Mouse (Mus musculus) heart, embryonic 16.5 days (tissue): ENCODE data around the gene Tbcb. TPM values are rescaled to one million over a fixed set of nuclear protein-coding genes. Genes with fewer than 3 reads are reported as not detected.

Experiments used
- ATAC-seq: fragments of 200-750 bp; cut with Nextera tagmentation; replicated peaks from 2 replicates; pipeline ENCODE4 v1.8.0; 2017; ENCODE audit warnings: moderate number of reproducible peaks; ENCODE audit not compliant: insufficient read depth, low FRiP score; ENCODE audit errors: extremely low read depth
- H3K27ac ChIP-seq: fragments of 300-500 bp; sonication (generic); 2 replicates; pipeline ENCODE4 v1.5.1; 2014; ENCODE audit warnings: mild to moderate bottlenecking, low read length, control low read depth, moderate library complexity
- H3K27me3 ChIP-seq: fragments of 300-500 bp; sonication (generic); 2 replicates; pipeline ENCODE4 v1.6.1; 2014; ENCODE audit warnings: low read length, mixed read lengths; ENCODE audit not compliant: control insufficient read depth, insufficient read depth
- H3K36me3 ChIP-seq: fragments of 300-500 bp; sonication (generic); 2 replicates; pipeline ENCODE4 v1.6.1; 2014; ENCODE audit not compliant: control insufficient read depth, insufficient read depth
- H3K4me1 ChIP-seq: fragments of 300-500 bp; sonication (generic); 2 replicates; pipeline ENCODE4 v1.6.1; 2014; ENCODE audit warnings: low read length, mixed read lengths; ENCODE audit not compliant: control insufficient read depth, insufficient read depth
- H3K4me2 ChIP-seq: fragments of 300-500 bp; sonication (generic); 2 replicates; pipeline ENCODE4 v1.6.1; 2014; ENCODE audit warnings: low read depth, mild to moderate bottlenecking, control low read depth, low read length
- H3K4me3 ChIP-seq: fragments of 300-500 bp; sonication (generic); 2 replicates; pipeline ENCODE4 v1.5.1; 2014; ENCODE audit warnings: mild to moderate bottlenecking, control low read depth, low read length
- H3K9ac ChIP-seq: fragments of 300-500 bp; sonication (generic); 2 replicates; pipeline ENCODE4 v1.6.1; 2014; ENCODE audit warnings: low read length, control low read depth
- H3K9me3 ChIP-seq: fragments of 300-500 bp; sonication (generic); replicated peaks from 2 replicates; pipeline ENCODE4 v1.6.1; 2016; ENCODE audit warnings: low read length; ENCODE audit not compliant: control insufficient read depth
- WGBS: fragments of 180-500 bp; shearing (Covaris S2); extraction: QIAGEN DNeasy Blood & Tissue Kit; methylation state at CpG from one replicate; pipeline ENCODE4 v1.1.7; 2014; 5-methylcytosine and 5-hydroxymethylcytosine counted together
- polyA plus RNA-seq: library from polyadenylated mRNA; unstranded; fragments of >200 nt; fragmentation: Nextera tagmentation; extraction: Ambion mirVana; gene quantifications from 2 replicates; pipeline ENCODE4 v1.2.1, GENCODE M21; 2015

Gene Tbcb
- polyA plus RNA-seq, 1 experiment from 2014 or later, result 154 TPM

- Histone ChIP-seq H3K27me3 (no peaks in the 10 kb centered on the region), H3K27ac (no peak overlapping the region), H3K36me3 (0 out of 2 replicates have a peak, but pooled peaks cover 7% of the 10 kb centered on the region), H3K4me2 (peak overlapping the region; percentile 83; the same call in 1 of the 2 replicates), H3K9ac (no peak overlapping the region), H3K4me3 (no peak overlapping the region), H3K4me1 (peaks cover 10% of the 10 kb centered on the region), H3K9me3 (no peaks in the 10 kb centered on the region)
- 86% methylated on average over 20 of the region's 20 CpGs for WGBS
- no peak for ATAC-seq
These were observed 1.3 kb upstream of the Tbcb start for GRCm38 (mm10) chr7:30233387-30233786.

- H3K9me3 ChIP-seq, result no peaks in the 10 kb centered on the region
- H3K36me3 ChIP-seq, result 0 out of 2 replicates have a peak, but pooled peaks cover 8% of the 10 kb centered on the region
- H3K9ac ChIP-seq, result peak overlapping the region; percentile 83
- WGBS, result 5% methylated on average over 24 of the region's 24 CpGs
- H3K4me3 ChIP-seq, result peak overlapping the region; percentile 75
- H3K4me2 ChIP-seq, result peak overlapping the region; percentile 83
- H3K4me1 ChIP-seq, result peaks cover 10% of the 10 kb centered on the region
- H3K27ac ChIP-seq, result peak overlapping the region; percentile 94
- no peak for ATAC-seq
- no peaks in the 10 kb centered on the region for H3K27me3 ChIP-seq
These were observed 618 bp upstream of the Tbcb start for GRCm38 (mm10) chr7:30232631-30233148.

- peaks cover 13% of the 10 kb centered on the region for H3K36me3 ChIP-seq
- peak overlapping the region; percentile 82 for H3K4me2 ChIP-seq
- H3K9ac ChIP-seq, result peak overlapping the region; percentile 63
- no peaks in the 10 kb centered on the region for H3K9me3 ChIP-seq
- ATAC-seq, result no peak
- H3K27me3 ChIP-seq, result no peaks in the 10 kb centered on the region
- no peak overlapping the region for H3K27ac ChIP-seq
- peaks cover 10% of the 10 kb centered on the region for H3K4me1 ChIP-seq
- H3K4me3 ChIP-seq, result peak overlapping the region; percentile 75
- WGBS, result under 1% methylated on average over 16 of the region's 16 CpGs
These were observed 774 bp downstream of the Tbcb start for GRCm38 (mm10) chr7:30231328-30231668.

GRCm38 (mm10) chr7:30224206-30224605 is 7.9 kb downstream of the Tbcb start:
- H3K4me1 ChIP-seq, result peaks cover 4% of the 10 kb centered on the region
- H3K27me3 ChIP-seq, result no peaks in the 10 kb centered on the region
- H3K4me3 ChIP-seq, result no peak overlapping the region
- no peak overlapping the region for H3K27ac ChIP-seq
- WGBS, result 92% methylated on average over 12 of the region's 12 CpGs
- no peak overlapping the region for H3K4me2 ChIP-seq
- H3K9me3 ChIP-seq, result no peaks in the 10 kb centered on the region
- no peak for ATAC-seq
- peaks cover 32% of the 10 kb centered on the region for H3K36me3 ChIP-seq
- no peak overlapping the region for H3K9ac ChIP-seq

GRCm38 (mm10) chr7:30222205-30222604 is 9.9 kb downstream of the Tbcb start:
- ATAC-seq, result no peak
- Histone ChIP-seq H3K4me2 (no peak overlapping the region), H3K9me3 (no peaks in the 10 kb centered on the region), H3K9ac (no peak overlapping the region), H3K36me3 (peaks cover 30% of the 10 kb centered on the region), H3K4me1 (peaks cover 7% of the 10 kb centered on the region), H3K4me3 (no peak overlapping the region), H3K27ac (no peak overlapping the region), H3K27me3 (no peaks in the 10 kb centered on the region)
- 92% methylated on average over 5 of the region's 5 CpGs for WGBS

GRCm38 (mm10) chr7:30221433-30221832 is 10.6 kb downstream of the Tbcb start:
- H3K4me1 ChIP-seq, result peaks cover 10% of the 10 kb centered on the region
- ATAC-seq, result no peak
- no peak overlapping the region for H3K9ac ChIP-seq
- H3K27me3 ChIP-seq, result no peaks in the 10 kb centered on the region
- H3K27ac ChIP-seq, result no peak overlapping the region
- H3K4me3 ChIP-seq, result no peak overlapping the region
- H3K36me3 ChIP-seq, result peaks cover 27% of the 10 kb centered on the region
- no peak overlapping the region for H3K4me2 ChIP-seq
- 84% methylated on average over 3 of the region's 3 CpGs for WGBS
- no peaks in the 10 kb centered on the region for H3K9me3 ChIP-seq

GRCm38 (mm10) chr7:30220008-30220356 is 12.1 kb downstream of the Tbcb start:
- ATAC-seq, result peak; percentile 14; the same call in 1 of the 2 replicates
- Histone ChIP-seq H3K4me1 (peaks cover 12% of the 10 kb centered on the region), H3K9ac (peak overlapping the region; percentile 75), H3K27me3 (no peaks in the 10 kb centered on the region), H3K4me3 (peak overlapping the region; percentile 59), H3K4me2 (peak overlapping the region; percentile 94), H3K36me3 (peaks cover 16% of the 10 kb centered on the region), H3K27ac (peak overlapping the region; percentile 77), H3K9me3 (no peaks in the 10 kb centered on the region)
- 25% methylated on average over 11 of the region's 11 CpGs for WGBS

- Histone ChIP-seq H3K9me3 (no peaks in the 10 kb centered on the region), H3K27ac (peak overlapping the region; percentile 77), H3K4me2 (peak overlapping the region; percentile 94), H3K4me3 (peak overlapping the region; percentile 59), H3K27me3 (no peaks in the 10 kb centered on the region), H3K36me3 (peaks cover 15% of the 10 kb centered on the region), H3K4me1 (peaks cover 12% of the 10 kb centered on the region), H3K9ac (peak overlapping the region; percentile 75)
- peak; percentile 68 for ATAC-seq
- 2% methylated on average over 16 of the region's 16 CpGs for WGBS
These were observed 12.6 kb downstream of the Tbcb start for GRCm38 (mm10) chr7:30219293-30220007.

GRCm38 (mm10) chr7:30217277-30217676 is 14.8 kb downstream of the Tbcb start:
- Histone ChIP-seq H3K36me3 (no peaks in the 10 kb centered on the region), H3K4me3 (no peak overlapping the region), H3K9ac (no peak overlapping the region), H3K27ac (no peak overlapping the region), H3K27me3 (no peaks in the 10 kb centered on the region), H3K4me1 (peaks cover 12% of the 10 kb centered on the region), H3K9me3 (no peaks in the 10 kb centered on the region), H3K4me2 (no peak overlapping the region)
- 52% methylated on average over 2 of the region's 2 CpGs for WGBS
- ATAC-seq, result no peak
